Mouse (Mus musculus) lung, postnatal 0 days (tissue): Measurements from ENCODE around the gene Tmem95. TPM values are rescaled to one million over a fixed set of nuclear protein-coding genes. Genes with fewer than 3 reads are reported as not detected.

ENCODE experiments used
- ATAC-seq: fragments of 200-750 bp; cut with Nextera tagmentation; 2 replicates; pipeline ENCODE4 v1.8.0; 2017; ENCODE audit warnings: moderate library complexity
- DNase-seq: peaks from one replicate; pipeline ENCODE4 v3.0.0-alpha.2; 2016; ENCODE audit warnings: low spot score
- H3K27ac ChIP-seq: fragments of 300-500 bp; sonication (generic); 2 replicates; pipeline ENCODE4 v1.5.1; 2014; ENCODE audit warnings: antibody characterized with exemption, mild to moderate bottlenecking, low read length, mixed read lengths
- H3K27me3 ChIP-seq: fragments of 300-500 bp; sonication (generic); replicated peaks from 2 replicates; pipeline ENCODE4 v1.6.1; 2014; ENCODE audit warnings: low read length, mixed read lengths; ENCODE audit not compliant: insufficient read depth
- H3K36me3 ChIP-seq: fragments of 300-500 bp; sonication (generic); 2 replicates; pipeline ENCODE4 v1.6.1; 2014; ENCODE audit warnings: low read length, mixed read lengths; ENCODE audit not compliant: insufficient read depth
- H3K4me1 ChIP-seq: fragments of 300-500 bp; sonication (generic); 2 replicates; pipeline ENCODE4 v1.6.1; 2014; ENCODE audit warnings: antibody characterized with exemption, low read depth, low read length, mixed read lengths; ENCODE audit not compliant: insufficient read depth
- H3K4me2 ChIP-seq: fragments of 300-500 bp; sonication (generic); replicated peaks from 2 replicates; pipeline ENCODE4 v1.6.1; 2014; ENCODE audit warnings: low read depth, mild to moderate bottlenecking, low read length, moderate library complexity, mixed read lengths
- H3K4me3 ChIP-seq: fragments of 300-500 bp; sonication (generic); 2 replicates; pipeline ENCODE4 v1.5.1; 2014; ENCODE audit warnings: low read depth, low read length
- H3K9ac ChIP-seq: fragments of 300-500 bp; sonication (generic); replicated peaks from 2 replicates; pipeline ENCODE4 v1.6.1; 2014; ENCODE audit warnings: low read depth, mild to moderate bottlenecking
- H3K9me3 ChIP-seq: fragments of 300-500 bp; sonication (generic); 2 replicates; pipeline ENCODE4 v1.6.1; 2016; ENCODE audit warnings: low read length, mixed read lengths
- CTCF ChIP-seq: IDR thresholded peaks from 2 replicates; pipeline ENCODE4 v1.5.1; 2016; ENCODE audit warnings: antibody characterized with exemption, mild to moderate bottlenecking
- EP300 ChIP-seq: IDR thresholded peaks from 2 replicates; pipeline ENCODE4 v1.6.1; 2016; ENCODE audit warnings: antibody characterized with exemption, mild to moderate bottlenecking, control low read depth
- WGBS: fragments of 180-500 bp; shearing (Covaris S2); extraction: QIAGEN DNeasy Blood & Tissue Kit; methylation state at CpG from one replicate; pipeline ENCODE4 v1.1.7; 2014; 5-methylcytosine and 5-hydroxymethylcytosine counted together
- polyA plus RNA-seq: library from polyadenylated mRNA; unstranded; fragments of >200 nt; fragmentation: Nextera tagmentation; extraction: Ambion mirVana; gene quantifications from 2 replicates; pipeline ENCODE4 v1.2.1, GENCODE M21; 2015

Gene Tmem95
- polyA plus RNA-seq, 1 experiment from 2014 or later: not detected

DNA sequence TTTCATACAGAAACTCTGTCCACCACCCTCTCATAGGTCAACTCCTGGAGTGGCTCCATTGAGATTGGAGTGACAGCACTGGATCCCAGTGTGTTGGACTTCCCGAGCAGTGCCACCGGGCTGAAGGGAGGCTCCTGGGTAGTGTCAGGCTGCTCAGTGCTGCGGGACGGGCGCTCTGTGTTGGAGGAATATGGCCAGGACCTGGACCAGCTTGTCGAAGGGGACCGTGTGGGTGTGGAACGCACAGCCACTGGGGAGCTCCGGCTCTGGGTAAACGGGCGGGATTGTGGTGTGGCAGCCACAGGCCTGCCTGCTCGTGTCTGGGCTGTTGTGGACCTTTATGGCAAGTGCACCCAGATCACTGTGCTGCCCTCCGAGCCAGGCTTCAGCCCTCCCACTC is 25.2 kb upstream of the Tmem95 start:
- H3K27me3 ChIP-seq: no peaks in the 10 kb centered on the region

DNA sequence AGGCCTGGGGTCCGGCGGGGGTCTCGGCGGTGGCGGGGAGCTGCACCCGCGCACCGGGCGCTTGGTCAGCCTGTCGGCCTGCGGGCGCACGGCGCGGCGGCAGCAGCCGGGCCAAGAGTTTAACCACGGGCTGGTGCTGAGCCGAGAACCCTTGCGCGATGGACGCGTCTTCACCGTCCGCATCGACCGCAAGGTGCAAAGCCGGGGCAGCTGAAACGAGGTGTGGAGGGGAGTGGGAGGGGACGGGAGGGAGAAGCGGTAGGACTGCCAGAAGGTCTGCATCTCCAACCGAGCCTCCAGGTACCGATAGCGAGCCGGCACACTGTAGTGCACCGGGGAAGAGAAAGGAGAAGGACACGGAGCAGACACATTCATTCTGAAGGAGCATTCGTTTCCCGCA is 24.2 kb upstream of the Tmem95 start:
- Histone ChIP-seq H3K27me3 (no peaks in the 10 kb centered on the region), H3K9me3 (no peaks in the 10 kb centered on the region), H3K4me1 (no peaks in the 10 kb centered on the region), H3K9ac (peak overlapping the region; percentile 65), H3K36me3 (peaks cover 21% of the 10 kb centered on the region), H3K27ac (peak overlapping the region; percentile 93), H3K4me3 (peak overlapping the region; percentile 82), H3K4me2 (peak overlapping the region; percentile 73)
- ATAC-seq (no peak), DNase-seq (peak; percentile 21)
- TF ChIP-seq CTCF (peak; percentile 7; the same call in 1 of the 2 replicates), EP300 (no peak)
- under 1% methylated on average over 26 of the region's 39 CpGs for WGBS

More for the DNA sequence above, 25.2 kb upstream of the Tmem95 start:
- TF ChIP-seq EP300 (no peak), CTCF (no peak)
- DNase-seq (no peak), ATAC-seq (no peak)
- H3K9me3 ChIP-seq: no peaks in the 10 kb centered on the region
- H3K27ac ChIP-seq: 0 out of 2 replicates have a peak overlapping the region, but pooled peaks have one; percentile 93
- 79% methylated on average over 13 of the region's 13 CpGs for WGBS
- H3K4me2 ChIP-seq: peak overlapping the region; percentile 73
- H3K36me3 ChIP-seq: peaks cover 31% of the 10 kb centered on the region
- H3K4me3 ChIP-seq: 0 out of 2 replicates have a peak overlapping the region, but pooled peaks have one; percentile 82
- no peak overlapping the region for H3K9ac ChIP-seq
- no peaks in the 10 kb centered on the region for H3K4me1 ChIP-seq

DNA sequence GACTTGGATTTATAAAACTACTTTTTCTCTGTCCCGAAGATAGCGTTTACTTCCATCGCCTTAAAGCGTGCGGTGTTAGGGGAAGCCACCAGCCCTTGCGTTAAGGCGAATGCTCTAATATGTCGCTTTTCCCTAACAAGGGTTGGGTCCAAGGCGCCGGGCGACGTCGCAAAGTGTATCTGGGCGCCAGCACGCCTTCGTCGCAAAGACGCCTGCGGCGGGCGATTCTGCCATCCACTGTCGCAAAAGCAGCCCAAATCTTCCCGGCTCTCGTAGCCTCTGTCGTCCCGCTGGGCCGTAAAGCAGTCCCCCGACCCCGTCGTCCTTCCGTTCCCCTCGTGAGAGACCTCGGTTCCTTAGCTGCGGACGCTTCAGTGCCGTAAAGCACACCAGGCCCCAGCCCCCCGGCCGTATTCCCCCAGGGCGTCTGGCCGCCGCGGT is 23.6 kb upstream of the Tmem95 start:
- H3K4me2 ChIP-seq: peak overlapping the region; percentile 73
- ATAC-seq (peak; percentile 86), DNase-seq (peak; percentile 99)
- H3K9ac ChIP-seq: peak overlapping the region; percentile 65
- peak; percentile 4; the same call in 1 of the 2 replicates for TF ChIP-seq EP300
- TF ChIP-seq CTCF: no peak
- H3K4me3 ChIP-seq: peak overlapping the region; percentile 82
- peak overlapping the region; percentile 93 for H3K27ac ChIP-seq
- no peaks in the 10 kb centered on the region for H3K27me3 ChIP-seq
- WGBS: under 1% methylated on average over 39 of the region's 42 CpGs
- peaks cover 15% of the 10 kb centered on the region for H3K36me3 ChIP-seq
- H3K9me3 ChIP-seq: no peaks in the 10 kb centered on the region
- no peaks in the 10 kb centered on the region for H3K4me1 ChIP-seq

DNA sequence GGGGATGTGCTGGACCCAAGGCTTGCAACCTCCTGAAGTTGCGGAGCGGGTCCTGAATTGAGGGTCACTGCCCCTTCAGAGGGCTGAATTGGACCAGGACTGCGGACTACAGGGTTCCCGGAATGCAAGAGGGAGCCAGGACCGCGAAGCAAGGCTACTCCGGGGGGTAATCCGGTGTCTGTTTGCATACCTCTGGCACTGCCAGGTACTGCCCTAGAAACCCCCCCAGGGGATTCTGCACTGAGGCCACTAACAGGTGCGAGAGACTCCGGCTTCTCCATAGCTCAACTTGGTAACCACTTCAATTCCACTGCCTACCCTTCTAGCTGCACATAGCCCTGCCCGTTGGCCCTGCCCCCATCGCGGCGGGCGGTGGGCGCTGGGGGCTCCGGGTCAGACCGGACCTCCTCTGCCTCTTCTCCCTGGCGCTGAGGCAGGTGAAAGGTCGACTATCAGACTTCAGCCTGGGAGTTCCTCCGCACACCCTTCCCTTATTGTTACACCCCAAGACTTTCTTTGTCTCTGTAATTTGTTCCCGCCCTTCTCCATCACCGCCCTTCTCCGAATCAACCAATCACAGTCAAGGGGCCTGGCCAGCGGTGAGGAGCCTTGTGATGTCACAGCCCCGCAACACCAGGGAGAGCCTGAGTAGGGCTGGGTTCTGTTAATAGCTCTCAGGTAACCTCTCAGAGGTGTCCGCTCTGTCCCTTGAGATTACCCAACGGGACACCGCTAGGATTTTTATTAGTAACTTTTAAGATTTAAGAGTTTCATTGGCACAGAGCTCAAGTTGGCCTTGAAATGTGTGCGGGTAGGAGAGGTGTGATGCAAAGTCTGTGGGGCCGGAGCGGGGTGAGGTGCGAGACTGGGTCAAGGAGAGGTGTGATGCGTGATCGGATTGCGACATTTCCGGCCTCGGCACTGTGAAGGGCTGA is 22.9 kb upstream of the Tmem95 start, which contains the start of the genes 2810408A11Rik and Neurl4:
TSS of gene 2810408A11Rik (minus strand) at position 517 of the 935 bp plus-strand sequence.
TSS of gene Neurl4 (plus strand) at position 602 of the 935 bp plus-strand sequence.
- Histone ChIP-seq H3K4me1 (no peaks in the 10 kb centered on the region), H3K36me3 (peaks cover 8% of the 10 kb centered on the region; the same call in 1 of the 2 replicates), H3K9ac (peak within 1 kb of the TSS; percentile 65), H3K27ac (peak within 1 kb of the TSS; percentile 93), H3K27me3 (no peaks in the 10 kb centered on the region), H3K9me3 (no peaks in the 10 kb centered on the region), H3K4me3 (peak within 1 kb of the TSS; percentile 82), H3K4me2 (peak within 1 kb of the TSS; percentile 73)
- peak; percentile 93 for ATAC-seq
- DNase-seq: peak; percentile 99
- under 1% methylated on average over 37 of the region's 38 CpGs for WGBS
- no peak for TF ChIP-seq CTCF
- TF ChIP-seq EP300: peak; percentile 42; the same call in 1 of the 2 replicates

DNA sequence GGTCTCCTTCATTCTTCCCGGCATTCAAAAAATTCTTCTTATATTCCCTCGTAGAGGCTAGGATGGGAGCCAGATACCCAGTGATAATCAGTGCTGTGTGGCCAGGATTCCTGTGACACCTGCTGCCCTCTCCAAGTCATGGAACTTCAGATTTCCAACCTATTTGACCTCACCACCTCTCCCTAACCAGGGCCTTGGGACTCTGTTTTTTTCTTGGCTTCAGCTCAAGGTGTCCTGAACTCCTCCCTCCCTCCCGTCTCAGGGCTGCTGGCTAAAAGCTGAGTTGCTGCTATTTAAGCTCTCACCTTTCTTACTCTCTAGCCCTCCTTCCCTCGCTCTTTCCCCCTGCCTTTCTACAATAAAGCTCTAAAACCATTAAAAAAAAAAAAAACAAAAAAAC is 22.1 kb upstream of the Tmem95 start:
- Histone ChIP-seq H3K4me2 (peak overlapping the region; percentile 73; the same call in 1 of the 2 replicates), H3K9me3 (no peaks in the 10 kb centered on the region), H3K9ac (no peak overlapping the region), H3K27ac (no peak overlapping the region), H3K27me3 (no peaks in the 10 kb centered on the region), H3K4me1 (no peaks in the 10 kb centered on the region), H3K4me3 (peak overlapping the region; percentile 82; the same call in 1 of the 2 replicates), H3K36me3 (peaks cover 3% of the 10 kb centered on the region; the same call in 1 of the 2 replicates)
- DNase-seq (peak; percentile 54), ATAC-seq (no peak)
- 28% methylated on average over 4 of the region's 4 CpGs for WGBS
- no peak for TF ChIP-seq EP300

DNA sequence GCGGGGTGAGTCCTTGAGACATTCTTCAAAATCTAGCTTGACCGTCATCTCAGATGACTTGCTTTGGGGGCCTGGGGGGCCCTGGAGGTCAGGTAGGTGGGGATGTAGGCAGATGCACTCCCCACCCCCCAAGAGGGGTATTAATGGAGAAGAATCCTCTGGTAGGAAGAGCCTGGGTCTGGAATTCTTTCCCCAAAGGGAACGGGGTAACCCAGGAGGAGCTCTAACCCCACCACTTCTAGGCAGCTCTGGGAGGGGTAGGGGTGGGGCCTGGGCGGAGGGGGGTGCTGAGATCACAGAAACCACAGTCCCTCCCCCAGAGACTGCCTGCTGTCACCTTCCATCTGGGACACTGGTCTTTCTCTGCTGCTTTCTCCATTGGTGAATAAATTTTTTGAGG is 17.5 kb upstream of the Tmem95 start, which contains the start of gene Acap1:
TSS of gene Acap1 (minus strand) at position 249 of the 400 bp plus-strand sequence.
- H3K27me3 ChIP-seq: no peaks in the 10 kb centered on the region
- H3K9me3 ChIP-seq: no peaks in the 10 kb centered on the region
- peaks cover 9% of the 10 kb centered on the region; the same call in 1 of the 2 replicates for H3K4me1 ChIP-seq
- H3K27ac ChIP-seq: no peak within 1 kb of the TSS
- no peak within 1 kb of the TSS for H3K4me2 ChIP-seq
- WGBS: 72% methylated on average over 4 of the region's 4 CpGs
- H3K36me3 ChIP-seq: no peaks in the 10 kb centered on the region
- TF ChIP-seq EP300: no peak
- TF ChIP-seq CTCF: no peak
- no peak within 1 kb of the TSS for H3K9ac ChIP-seq
- DNase-seq: no peak
- ATAC-seq: no peak
- H3K4me3 ChIP-seq: no peak within 1 kb of the TSS
